Mouse (Mus musculus) monocyte, adult 5-6 weeks (primary cell): ENCODE measurements around the gene Ctrl. TPM values are rescaled to one million over a fixed set of nuclear protein-coding genes. Genes with fewer than 3 reads are reported as not detected.

Experiments
- ATAC-seq: fragments of 153-309, 156-312 bp; replicated peaks from 2 replicates; pipeline ENCODE4 v1.8.0; 2017; ENCODE audit warnings: mild to moderate bottlenecking; ENCODE audit not compliant: low TSS enrichment, insufficient number of reproducible peaks, severe bottlenecking, poor library complexity, low FRiP score
- total RNA-seq: library from RNA; stranded (forward); fragments of 200-1000, 200-491, 200-594 nt; gene quantifications from 3 replicates; pipeline ENCODE4 v1.2.3, GENCODE M21; 2017

The Ctrl gene
- not detected in 3 replicates for total RNA-seq

DNA sequence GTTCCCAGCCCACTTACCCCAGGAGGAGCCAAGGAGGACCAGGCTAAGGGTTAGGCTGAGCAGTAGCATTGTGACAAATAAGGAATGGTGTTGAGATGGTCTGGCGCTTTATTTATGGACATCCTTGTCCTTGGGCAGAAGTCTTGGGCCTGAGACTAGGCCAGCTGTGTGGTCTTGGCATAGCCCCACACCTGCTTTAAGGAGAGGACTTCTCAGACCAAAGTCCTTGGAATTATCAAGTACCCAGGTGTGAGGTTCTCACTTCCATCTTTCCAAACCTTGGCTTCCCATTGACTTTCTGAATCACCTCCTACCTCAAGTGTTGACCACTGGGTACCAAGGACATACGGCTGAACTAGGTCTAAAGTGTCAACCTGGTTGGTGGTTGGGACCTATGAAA is at the start of gene Ctrl:
Gene Ctrl (minus strand): TSS at position 101 of the 400 bp plus-strand sequence.
- ATAC-seq, result no peak

- ATAC-seq, result peak; percentile 61; the same call in 1 of the 2 replicates
Observed at GRCm38 (mm10) chr8:105983406-105983805, 49.7 kb upstream of the Ctrl start.

DNA sequence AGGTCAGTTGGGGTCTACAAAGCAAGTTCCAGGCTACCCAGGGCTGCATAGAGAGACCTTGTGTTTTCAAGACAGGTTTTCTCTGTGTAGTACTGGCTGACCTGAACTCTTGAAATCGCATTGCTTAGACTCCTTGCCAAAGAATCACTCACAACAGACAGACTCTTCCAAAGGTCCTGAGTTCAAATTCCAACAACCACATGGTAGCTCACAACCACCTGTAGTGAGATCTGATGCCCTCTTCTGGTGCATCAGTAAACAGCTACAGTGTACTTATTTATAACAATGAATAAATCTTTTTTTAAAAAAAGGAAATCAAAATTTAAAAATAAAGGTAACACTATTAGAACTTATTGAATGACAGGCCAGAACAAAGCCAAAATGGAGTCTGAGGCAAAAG is 47.5 kb upstream of the Ctrl start:
- ATAC-seq, result no peak

GRCm38 (mm10) chr8:105979325-105979724 is 45.7 kb upstream of the Ctrl start, which contains the start of gene Dpep3:
TSS of gene Dpep3 (minus strand) at chr8:105979429.
- no peak for ATAC-seq

- ATAC-seq, result no peak
Observed at GRCm38 (mm10) chr8:105975363-105975762, 41.7 kb upstream of the Ctrl start.

GRCm38 (mm10) chr8:105971019-105971720 is 37.5 kb upstream of the Ctrl start:
- ATAC-seq, result no peak

GRCm38 (mm10) chr8:105969367-105969766 is 35.7 kb upstream of the Ctrl start:
- ATAC-seq, result no peak

GRCm38 (mm10) chr8:105966692-105967311 is 33.1 kb upstream of the Ctrl start:
- ATAC-seq, result no peak

DNA sequence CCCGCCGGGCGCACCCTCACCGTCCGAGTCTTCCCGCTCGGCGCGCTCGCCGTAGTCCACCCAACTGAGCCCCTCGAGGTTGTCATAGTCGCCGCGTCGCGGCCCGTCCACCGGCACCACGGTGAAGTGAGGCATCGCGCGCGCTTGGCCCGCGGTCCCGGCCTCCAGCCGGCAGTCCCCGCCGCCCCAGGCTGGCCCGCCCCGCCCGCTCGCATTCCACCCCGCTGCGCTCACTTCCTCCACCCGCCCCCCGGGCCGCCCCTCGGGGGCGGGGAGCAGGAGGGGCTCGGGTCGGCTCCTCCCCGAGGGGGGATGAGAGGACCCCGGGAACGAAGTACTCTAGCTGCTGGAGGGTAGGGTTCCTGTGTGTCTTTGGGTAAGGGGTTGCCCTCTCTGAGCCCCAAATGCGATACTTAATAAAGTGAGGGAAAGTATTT is 32.3 kb upstream of the Ctrl start, which contains the start of gene Slc12a4:
Gene Slc12a4 (minus strand): TSS at position 193 of the 437 bp plus-strand sequence.
- 0 out of 2 replicates have a peak, but pooled peaks have one; percentile 14 for ATAC-seq

- ATAC-seq, result peak; percentile 28
Observed at GRCm38 (mm10) chr8:105965266-105965904, 31.7 kb upstream of the Ctrl start.

GRCm38 (mm10) chr8:105964506-105965265 is 31.0 kb upstream of the Ctrl start:
- no peak for ATAC-seq

DNA sequence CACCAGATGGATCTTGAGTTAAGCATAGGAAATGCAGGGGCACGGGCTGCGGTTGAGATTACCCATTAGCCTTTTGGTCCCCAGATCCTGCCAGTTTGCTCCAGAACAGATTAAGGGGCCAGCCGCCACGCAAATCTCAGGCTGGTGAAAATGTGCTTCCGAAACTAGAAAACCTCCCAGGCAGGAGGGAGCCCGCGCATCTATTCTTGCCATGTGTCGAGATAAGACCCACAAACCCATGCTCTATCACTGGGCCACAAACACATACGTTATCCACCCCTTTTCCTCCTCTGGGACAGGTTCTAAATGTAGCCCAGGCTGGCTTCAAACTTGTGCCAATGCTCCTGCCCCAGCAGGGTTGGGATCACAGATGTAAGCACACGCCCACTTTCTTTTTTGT is 27.9 kb upstream of the Ctrl start:
- ATAC-seq, result no peak

DNA sequence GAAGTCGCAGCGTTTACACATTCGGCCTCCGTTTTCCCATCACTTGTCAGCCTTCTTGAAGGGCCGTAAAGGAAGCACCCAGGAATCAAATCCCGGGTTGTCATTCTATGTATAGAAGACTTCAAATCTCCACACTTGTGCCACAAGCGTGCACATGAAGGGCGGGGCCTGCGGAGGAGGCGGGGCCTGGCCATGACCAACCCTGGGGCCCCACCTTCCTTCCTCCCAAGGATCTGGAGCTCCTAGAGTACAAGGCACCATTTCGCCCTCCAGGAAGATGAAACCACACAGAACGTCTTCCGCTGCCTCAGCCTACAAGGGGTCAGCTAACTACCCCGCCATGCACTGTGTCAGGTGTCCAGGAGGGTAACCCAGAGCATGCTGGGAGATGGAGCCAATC is 27.4 kb upstream of the Ctrl start:
- no peak for ATAC-seq

DNA sequence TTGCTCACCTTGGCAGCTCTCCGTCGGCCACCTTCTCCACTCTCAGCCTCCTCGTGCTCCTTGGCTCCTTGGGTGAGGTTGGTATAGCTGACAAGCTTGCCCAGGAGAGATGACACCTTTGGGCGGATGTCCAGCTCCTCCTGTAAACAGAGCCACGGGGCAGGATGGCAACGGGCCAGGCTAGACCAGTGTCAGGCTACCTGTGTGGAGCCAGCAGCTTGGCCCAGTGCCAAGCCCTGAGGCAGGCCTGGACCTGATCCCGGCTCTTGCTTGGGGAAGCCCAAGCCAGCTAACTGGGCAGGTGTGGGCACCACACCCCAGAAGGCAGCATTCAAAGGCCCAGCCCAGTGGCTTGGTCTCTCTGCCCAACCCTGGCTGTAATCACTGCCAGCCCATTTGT is 25.7 kb upstream of the Ctrl start:
- no peak for ATAC-seq

DNA sequence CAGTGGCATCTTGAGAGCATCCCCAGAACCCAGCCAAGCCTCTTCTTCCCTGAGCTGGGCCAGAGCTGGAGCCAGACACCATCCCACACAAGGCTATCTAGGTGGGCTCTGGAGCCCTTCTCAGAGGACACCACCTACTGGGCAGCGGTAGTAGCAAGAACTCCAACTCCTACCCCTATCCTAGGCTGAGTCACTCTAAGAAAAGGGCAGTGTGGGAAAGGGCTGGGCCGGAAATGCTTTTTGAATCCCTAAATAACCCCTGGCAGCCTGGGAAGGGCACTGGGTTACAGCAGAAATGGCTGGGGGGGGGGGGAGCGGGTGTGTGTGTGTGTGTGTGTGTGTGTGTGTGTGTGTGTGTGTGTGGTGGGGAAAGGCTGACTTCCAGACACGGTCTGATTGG is 24.2 kb upstream of the Ctrl start:
- no peak for ATAC-seq

DNA sequence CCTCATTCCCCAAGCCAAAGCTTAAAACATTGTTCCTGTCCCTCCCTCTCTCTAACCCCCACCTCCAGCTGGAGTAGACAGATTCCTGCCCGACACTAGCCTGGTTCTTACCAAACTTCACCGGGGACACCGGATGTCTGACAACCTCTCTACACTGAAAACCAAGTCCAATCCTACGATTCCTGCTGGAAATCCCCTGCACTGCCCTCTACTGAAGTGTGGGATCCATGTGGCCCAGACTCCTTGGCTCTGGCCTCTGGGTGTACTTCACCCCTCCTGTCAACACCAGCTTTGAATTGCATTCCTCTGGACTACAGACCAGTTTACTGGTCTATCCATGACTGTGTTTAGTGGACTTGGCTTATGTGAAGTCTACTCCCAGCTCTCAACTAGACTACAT is 22.9 kb upstream of the Ctrl start:
- no peak for ATAC-seq

DNA sequence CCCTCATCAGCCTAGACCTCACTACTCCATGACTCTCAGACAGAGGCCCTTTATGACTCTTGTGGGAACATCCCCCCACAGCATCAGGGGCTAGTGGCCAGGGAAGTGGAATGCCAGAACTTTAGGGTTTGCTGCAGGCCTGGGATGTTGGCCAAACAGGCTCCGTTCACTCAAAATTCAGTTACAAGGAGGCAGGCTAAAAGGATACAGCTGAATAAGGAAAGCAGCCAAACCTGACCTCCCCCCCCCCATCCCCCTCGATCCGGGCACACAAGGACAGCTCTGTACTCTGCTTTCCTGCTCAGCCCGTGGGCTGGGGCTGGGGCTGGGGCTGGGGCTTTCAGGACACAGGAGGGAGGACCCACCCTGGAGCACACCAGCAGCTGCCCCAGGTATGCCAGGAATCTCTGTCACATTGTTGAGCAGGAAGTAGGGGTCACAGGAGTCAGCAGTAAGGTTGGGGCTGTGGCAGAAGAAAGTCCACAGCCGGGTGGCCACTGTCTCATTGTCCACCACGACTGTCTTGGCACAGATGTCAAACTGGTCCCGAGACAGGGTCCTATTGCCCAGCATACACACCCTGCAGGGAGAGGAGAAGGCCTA is 17.5 kb upstream of the Ctrl start:
- no peak for ATAC-seq

GRCm38 (mm10) chr8:105949350-105949749 is 15.7 kb upstream of the Ctrl start:
- no peak for ATAC-seq

GRCm38 (mm10) chr8:105943321-105943739 is 9.7 kb upstream of the Ctrl start, which contains the start of gene Lcat:
TSS of gene Lcat (minus strand) at chr8:105943382.
- ATAC-seq, result no peak
